ENCODE assay signal across 8 mouse cellular contexts in genomic region chr9:20642101-20642895, GRCm38 (mm10). TPM values are rescaled to one million over a fixed set of nuclear protein-coding genes. Genes with fewer than 3 reads are reported as not detected.
DNase-seq lines count a peak whose midpoint lies in the region; ATAC-seq and TF ChIP-seq lines count a peak whose summit lies in the region.

Gene Ubl5 (plus strand): TSS chr9:20642878.

- no peak for TF ChIP-seq CTCF in C2C12 (IDR thresholded peaks at IDR 0.05; ENCODE audit: control insufficient read depth, insufficient read depth, insufficient read length)
- no peak for TF ChIP-seq CTCF in kidney, adult 2 months (conservative IDR thresholded peaks at IDR 0.05; ENCODE audit: insufficient read depth, insufficient read length, low read depth, low read length)

- H3K4me1 ChIP-seq in embryonic facial prominence, embryonic 10.5 days, result peaks cover 26% of the 10 kb centered on the region
- peaks cover 7% of the 10 kb centered on the region; the same call in 1 of the 2 replicates for H3K4me1 ChIP-seq in kidney, adult 2 months (ENCODE audit: control insufficient read depth, insufficient read depth, low read length)
- H3K4me1 ChIP-seq in liver, embryonic 13.5 days (replicated peaks), result peaks cover 57% of the 10 kb centered on the region

- peak within 1 kb of the TSS; percentile 78 for H3ac ChIP-seq in C2C12 (ENCODE audit: control insufficient read depth, insufficient read length, low read depth)

- H3K36me3 ChIP-seq in C2C12 (ENCODE audit: control insufficient read depth, insufficient read depth), result peaks cover 10% of the 10 kb centered on the region
- H3K36me3 ChIP-seq in embryonic facial prominence, embryonic 10.5 days (replicated peaks), result peaks cover 37% of the 10 kb centered on the region
- H3K36me3 ChIP-seq in kidney, adult 2 months (ENCODE audit: control insufficient read depth, insufficient read depth, low read length), result peaks cover 4% of the 10 kb centered on the region
- peaks cover 34% of the 10 kb centered on the region for H3K36me3 ChIP-seq in liver, embryonic 13.5 days

- under 1% methylated on average over 51 of the region's 51 CpGs for WGBS in embryonic facial prominence, embryonic 10.5 days
- WGBS in kidney, adult 2 months, result under 1% methylated on average over 51 of the region's 51 CpGs
- 2% methylated on average over 51 of the region's 51 CpGs for WGBS in liver, embryonic 13.5 days (ENCODE audit: insufficient replicate concordance)

- no peaks in the 10 kb centered on the region for H3K9me3 ChIP-seq in embryonic facial prominence, embryonic 10.5 days
- H3K9me3 ChIP-seq in liver, embryonic 13.5 days (replicated peaks), result no peaks in the 10 kb centered on the region

- peak within 1 kb of the TSS; percentile 95 for H3K4me3 ChIP-seq in C2C12 (ENCODE audit: insufficient read depth, poor library complexity, severe bottlenecking)
- H3K4me3 ChIP-seq in embryonic facial prominence, embryonic 10.5 days, result peak within 1 kb of the TSS; percentile 93
- peak within 1 kb of the TSS; percentile 95 for H3K4me3 ChIP-seq in kidney, adult 2 months (ENCODE audit: insufficient read depth, low read depth, low read length)
- H3K4me3 ChIP-seq in liver, embryonic 13.5 days (replicated peaks), result peak within 1 kb of the TSS; percentile 93

- H3K27ac ChIP-seq in embryonic facial prominence, embryonic 10.5 days (replicated peaks), result peak within 1 kb of the TSS; percentile 92
- H3K27ac ChIP-seq in kidney, adult 2 months (ENCODE audit: insufficient read depth, low read depth, low read length), result peak within 1 kb of the TSS; percentile 22
- peak within 1 kb of the TSS; percentile 85 for H3K27ac ChIP-seq in liver, embryonic 13.5 days

- ATAC-seq in liver, embryonic 13.5 days (ENCODE audit: low read depth), result peak; percentile 68

- DNase-seq in ZHBTc4 (ENCODE audit: low read depth, low spot score), result peak; percentile 99
- DNase-seq in embryonic facial prominence, embryonic 10.5 days (ENCODE audit: low spot score), result peak; percentile 97
- DNase-seq in heart, adult 8-10 months (ENCODE audit: low spot score), result peak; percentile 40
- DNase-seq in kidney, adult 2 months, result peak; percentile 80
- DNase-seq in liver, embryonic 13.5 days, result peak; percentile 65
- DNase-seq in natural killer cell, adult 2 months (ENCODE audit: low spot score in 2 of 2), result peak; percentile 16 to 26
- peak; percentile 99 for DNase-seq in thymus, postnatal 0 days (ENCODE audit: low spot score)

- TF ChIP-seq POLR2A in kidney, adult 2 months (IDR thresholded peaks at IDR 0.05; ENCODE audit: low read depth, low read length), result no peak

- peak within 1 kb of the TSS; percentile 89 for H3K9ac ChIP-seq in liver, embryonic 13.5 days

- H3K4me2 ChIP-seq in liver, embryonic 13.5 days, result peak within 1 kb of the TSS; percentile 99

- no peaks in the 10 kb centered on the region for H3K27me3 ChIP-seq in C2C12 (ENCODE audit: control insufficient read depth, insufficient read depth, insufficient read length)
- H3K27me3 ChIP-seq in embryonic facial prominence, embryonic 10.5 days (replicated peaks; ENCODE audit: low read depth, poor library complexity, severe bottlenecking), result no peaks in the 10 kb centered on the region
- no peaks in the 10 kb centered on the region for H3K27me3 ChIP-seq in kidney, adult 2 months (replicated peaks; ENCODE audit: control insufficient read depth, insufficient read depth, low read length)
- H3K27me3 ChIP-seq in liver, embryonic 13.5 days, result no peaks in the 10 kb centered on the region

- peaks cover 50% of the 10 kb centered on the region for H3K79me3 ChIP-seq in C2C12 (ENCODE audit: low read depth)

- H3K79me2 ChIP-seq in C2C12 (ENCODE audit: control insufficient read depth, insufficient read depth), result peaks cover 86% of the 10 kb centered on the region

TF ChIP-seq in C2C12, 6 proteins besides CTCF, POLR2A, EP300 and RAD21:
- no peak for TF ChIP-seq MYOG (IDR thresholded peaks at IDR 0.05; ENCODE audit: control insufficient read depth, extremely low read depth, insufficient read length)
- TF ChIP-seq MYOD1 (IDR thresholded peaks at IDR 0.05; ENCODE audit: control insufficient read depth, insufficient read length, low read depth), result no peak
- TF ChIP-seq FOSL1 (IDR thresholded peaks at IDR 0.05; ENCODE audit: insufficient read depth, low read length, poor library complexity, severe bottlenecking), result no peak
- no peak for TF ChIP-seq MAX (IDR thresholded peaks at IDR 0.05)
- TF ChIP-seq CEBPB (IDR thresholded peaks at IDR 0.05; ENCODE audit: low read depth), result no peak
- TF ChIP-seq USF1 (IDR thresholded peaks at IDR 0.05; ENCODE audit: low read depth), result no peak

RNA-seq across cellular contexts. Expression of gene Ubl5, which starts in this region (rescaled TPM):
- polyA plus RNA-seq in C2C12 (2012; fragmentation: generic; extraction: Trizol), result 566 TPM
- 356 and 365 TPM in 2 replicates for polyA plus RNA-seq in embryonic facial prominence, embryonic 10.5 days (2016; fragmentation: Nextera tagmentation; extraction: Ambion mirVana)
- 100 to 1,000 TPM; 229 to 288 (median 277) TPM for total RNA-seq in heart, adult 8-10 months (2022)
- 450 and 657 TPM in 2 replicates for polyA plus RNA-seq in kidney, adult 2 months (2012; rRNA removed)
- polyA plus RNA-seq in liver, embryonic 13.5 days (2015; fragmentation: Nextera tagmentation; extraction: Ambion mirVana), result 310 and 314 TPM in 2 replicates
- polyA plus RNA-seq in thymus, postnatal 0 days (2015; fragmentation: Nextera tagmentation; extraction: Ambion mirVana), result 658 and 685 TPM in 2 replicates

Comparison
In these comparisons a context has a peak if more than half of its experiments do, and no peak if none do; other contexts are left out.
1. Peak in every context shown above with its lines: DNase-seq, ATAC-seq, H3K4me3 ChIP-seq and H3K27ac ChIP-seq.
2. DNase-seq: peak in every context shown above with its lines; median percentile 99 in ZHBTc4; 99 in thymus, postnatal 0 days; 97 in embryonic facial prominence, embryonic 10.5 days; 80 in kidney, adult 2 months; 65 in liver, embryonic 13.5 days; 40 in heart, adult 8-10 months; 21 in natural killer cell, adult 2 months.
3. H3K27ac ChIP-seq: peak in every context shown above with its lines; median percentile 92 in embryonic facial prominence, embryonic 10.5 days; 85 in liver, embryonic 13.5 days; 22 in kidney, adult 2 months.